Mouse (Mus musculus): ENCODE measurements around the gene Lemd2. TPM values are rescaled to one million over a fixed set of nuclear protein-coding genes. Genes with fewer than 3 reads are reported as not detected.

Lemd2 gene
- polyA plus RNA-seq, 1 experiment, result 86.6 TPM

DNA sequence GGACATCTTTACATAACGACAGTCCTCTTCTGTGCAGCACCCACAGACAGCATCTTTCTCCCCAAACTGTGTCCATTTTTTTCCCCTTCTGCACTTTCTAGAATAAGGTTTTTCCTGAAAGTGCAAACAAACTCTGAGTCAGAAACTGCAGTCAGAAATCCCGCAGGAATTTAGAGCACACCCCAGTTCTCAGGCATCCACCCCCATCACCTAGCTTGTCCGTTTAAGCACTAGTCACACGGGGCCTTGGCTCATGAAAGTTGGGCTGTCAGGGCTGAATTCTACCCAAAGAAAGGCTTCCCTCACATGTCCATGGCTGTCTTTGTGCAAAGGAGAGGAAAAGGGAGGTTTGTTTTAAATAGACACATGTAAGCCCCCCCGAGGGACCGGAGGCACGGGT lies 23.0 kb upstream of the Lemd2 start:
- Histone ChIP-seq H3K27me3 (ENCODE audit: control insufficient read depth, insufficient read depth, low read length) (no peaks in the 10 kb centered on the region), H3K4me1 (ENCODE audit: control insufficient read depth, insufficient read depth, insufficient read length) (no peaks in the 10 kb centered on the region), H3K36me3 (ENCODE audit: control insufficient read depth, insufficient read depth, low read length) (no peaks in the 10 kb centered on the region), H3K4me3 (ENCODE audit: extremely low read depth, insufficient read depth, insufficient read length) (no peak overlapping the region), H3K27ac (ENCODE audit: insufficient read depth, low read length) (no peak overlapping the region)
- TF ChIP-seq CTCF (IDR thresholded peaks at IDR 0.05; ENCODE audit: extremely low read depth, insufficient read depth, insufficient read length, insufficient replicate concordance) (no peak), POLR2A (IDR thresholded peaks at IDR 0.05; ENCODE audit: low read depth, low read length) (no peak)
- DNase-seq (ENCODE audit: low read depth in 1 of 2, low spot score in 2 of 2), result no peak
- WGBS, result 73% methylated on average over 7 of the region's 7 CpGs

DNA sequence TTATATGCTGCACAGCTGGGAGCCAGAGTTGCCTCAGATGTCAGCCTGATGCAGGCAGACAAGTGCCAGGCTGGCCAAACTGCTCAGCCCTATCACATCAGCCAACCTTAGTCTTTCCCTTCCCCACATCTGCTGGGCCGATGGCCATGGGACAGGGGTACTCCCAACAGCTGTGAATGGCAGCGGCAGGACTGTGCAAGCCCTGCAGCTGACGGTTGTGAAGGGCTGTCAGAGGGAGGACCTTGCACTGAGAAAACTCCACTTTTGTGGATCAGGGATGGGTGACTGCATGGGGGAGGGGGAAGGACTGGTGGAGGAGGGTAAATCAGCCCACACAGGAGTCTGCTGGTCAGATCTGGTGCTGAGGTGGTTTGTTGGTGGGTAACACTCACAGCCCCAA lies 22.4 kb upstream of the Lemd2 start:
- TF ChIP-seq POLR2A (IDR thresholded peaks at IDR 0.05; ENCODE audit: low read depth, low read length) (no peak), CTCF (IDR thresholded peaks at IDR 0.05; ENCODE audit: extremely low read depth, insufficient read depth, insufficient read length, insufficient replicate concordance) (no peak)
- no peak for DNase-seq (ENCODE audit: low read depth in 1 of 2, low spot score in 2 of 2)
- Histone ChIP-seq H3K27ac (ENCODE audit: insufficient read depth, low read length) (no peak overlapping the region), H3K4me3 (ENCODE audit: extremely low read depth, insufficient read depth, insufficient read length) (no peak overlapping the region), H3K27me3 (ENCODE audit: control insufficient read depth, insufficient read depth, low read length) (no peaks in the 10 kb centered on the region), H3K36me3 (ENCODE audit: control insufficient read depth, insufficient read depth, low read length) (no peaks in the 10 kb centered on the region), H3K4me1 (ENCODE audit: control insufficient read depth, insufficient read depth, insufficient read length) (no peaks in the 10 kb centered on the region)
- WGBS, result 64% methylated on average over 3 of the region's 3 CpGs

DNA sequence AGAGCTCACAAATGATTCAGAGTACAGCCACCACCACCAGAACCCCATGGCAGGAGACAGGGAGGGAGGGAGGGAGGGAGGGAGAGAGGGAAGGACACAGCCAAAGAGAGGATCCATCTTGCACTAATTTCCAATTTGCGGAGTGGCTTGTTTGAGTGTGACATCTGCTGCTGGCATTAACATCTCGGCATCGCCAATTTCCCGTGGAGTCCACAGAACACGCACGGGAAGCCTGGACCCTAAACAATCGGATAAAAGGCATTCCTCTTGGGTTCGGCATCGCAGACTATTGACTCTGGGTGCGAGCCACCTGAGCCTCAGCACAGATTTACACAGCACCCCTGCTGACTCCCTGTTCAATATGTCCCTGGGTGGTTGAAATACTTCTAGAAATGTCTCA lies 21.5 kb upstream of the Lemd2 start:
- WGBS, result 86% methylated on average over 10 of the region's 10 CpGs
- Histone ChIP-seq H3K27ac (ENCODE audit: insufficient read depth, low read length) (no peak overlapping the region), H3K4me3 (ENCODE audit: extremely low read depth, insufficient read depth, insufficient read length) (no peak overlapping the region), H3K36me3 (ENCODE audit: control insufficient read depth, insufficient read depth, low read length) (no peaks in the 10 kb centered on the region), H3K27me3 (ENCODE audit: control insufficient read depth, insufficient read depth, low read length) (no peaks in the 10 kb centered on the region), H3K4me1 (ENCODE audit: control insufficient read depth, insufficient read depth, insufficient read length) (no peaks in the 10 kb centered on the region)
- DNase-seq (ENCODE audit: low read depth in 1 of 2, low spot score in 2 of 2), result no peak
- TF ChIP-seq POLR2A (IDR thresholded peaks at IDR 0.05; ENCODE audit: low read depth, low read length), result no peak
- TF ChIP-seq CTCF (IDR thresholded peaks at IDR 0.05; ENCODE audit: extremely low read depth, insufficient read depth, insufficient read length, insufficient replicate concordance), result no peak

DNA sequence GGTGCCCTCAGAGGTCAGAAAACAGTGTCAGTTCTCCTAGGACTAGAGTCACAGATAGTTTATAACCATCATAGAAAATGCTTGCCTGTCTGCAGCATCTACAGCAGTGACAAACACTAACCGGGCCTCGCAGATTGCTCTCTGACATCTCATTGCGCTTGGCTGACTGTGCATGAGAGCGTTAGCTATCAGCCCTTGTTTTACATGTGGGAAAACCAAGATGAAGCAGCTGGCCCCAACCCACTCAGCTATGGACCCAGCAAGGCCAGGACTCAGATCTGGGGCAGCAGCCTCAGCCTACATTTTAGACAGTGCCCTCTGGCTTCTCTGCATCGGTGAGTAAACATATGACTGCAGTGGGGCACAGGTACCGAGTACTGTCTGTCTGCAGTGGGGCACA lies 19.6 kb upstream of the Lemd2 start:
- no peaks in the 10 kb centered on the region for H3K4me1 ChIP-seq (ENCODE audit: control insufficient read depth, insufficient read depth, insufficient read length)
- H3K36me3 ChIP-seq (ENCODE audit: control insufficient read depth, insufficient read depth, low read length), result no peaks in the 10 kb centered on the region
- H3K4me3 ChIP-seq (ENCODE audit: extremely low read depth, insufficient read depth, insufficient read length), result no peak overlapping the region
- no peak overlapping the region for H3K27ac ChIP-seq (ENCODE audit: insufficient read depth, low read length)
- 83% methylated on average over 6 of the region's 6 CpGs for WGBS
- TF ChIP-seq POLR2A (IDR thresholded peaks at IDR 0.05; ENCODE audit: low read depth, low read length), result no peak
- no peak for TF ChIP-seq CTCF (IDR thresholded peaks at IDR 0.05; ENCODE audit: extremely low read depth, insufficient read depth, insufficient read length, insufficient replicate concordance)
- DNase-seq (ENCODE audit: low read depth in 1 of 2, low spot score in 2 of 2), result no peak
- H3K27me3 ChIP-seq (ENCODE audit: control insufficient read depth, insufficient read depth, low read length), result no peaks in the 10 kb centered on the region

DNA sequence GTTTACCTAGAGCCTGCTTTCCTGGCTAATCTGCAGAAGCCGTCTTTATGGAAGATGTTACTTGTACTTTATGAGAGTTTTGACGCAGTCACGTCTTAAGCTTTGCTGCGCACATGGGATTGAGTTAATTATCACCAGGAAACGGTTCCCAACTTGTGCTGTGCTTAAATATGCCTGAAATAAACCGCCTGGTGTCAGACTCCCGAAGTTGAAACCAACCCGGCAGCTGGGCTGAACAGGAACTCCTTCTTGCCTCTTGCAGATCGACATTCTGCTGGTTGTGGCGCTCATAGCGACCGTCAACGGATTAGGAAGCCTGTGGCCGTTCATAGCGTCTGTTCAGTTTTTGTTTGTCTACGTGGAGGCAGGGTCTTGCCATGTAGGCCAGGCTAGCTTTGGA lies 17.3 kb upstream of the Lemd2 start:
- no peaks in the 10 kb centered on the region for H3K27me3 ChIP-seq (ENCODE audit: control insufficient read depth, insufficient read depth, low read length)

DNA sequence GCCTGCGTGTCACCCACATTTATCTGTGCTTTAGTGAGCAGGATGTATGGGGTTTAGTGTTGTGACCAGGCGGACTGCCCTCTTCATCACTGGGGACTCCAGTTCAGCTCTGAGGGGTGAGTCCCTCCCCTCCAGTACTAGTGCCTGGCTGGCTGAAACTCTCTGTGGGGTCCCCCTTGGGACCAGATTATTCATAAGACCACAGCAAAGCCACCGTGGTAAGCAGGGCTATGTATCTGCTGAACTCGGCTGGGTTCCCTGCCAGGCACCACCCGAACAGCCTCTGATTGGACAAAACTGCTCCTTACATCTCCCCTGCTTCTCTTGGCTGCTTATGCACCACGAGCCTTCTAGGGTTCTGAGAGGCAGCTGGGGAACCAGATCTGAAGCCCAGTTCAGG lies 14.6 kb upstream of the Lemd2 start:
- TF ChIP-seq POLR2A (IDR thresholded peaks at IDR 0.05; ENCODE audit: low read depth, low read length), result no peak
- no peak for TF ChIP-seq CTCF (IDR thresholded peaks at IDR 0.05; ENCODE audit: extremely low read depth, insufficient read depth, insufficient read length, insufficient replicate concordance)
- 55% methylated on average over 6 of the region's 6 CpGs for WGBS
- Histone ChIP-seq H3K27me3 (ENCODE audit: control insufficient read depth, insufficient read depth, low read length) (no peaks in the 10 kb centered on the region), H3K4me1 (ENCODE audit: control insufficient read depth, insufficient read depth, insufficient read length) (no peaks in the 10 kb centered on the region), H3K36me3 (ENCODE audit: control insufficient read depth, insufficient read depth, low read length) (no peaks in the 10 kb centered on the region), H3K4me3 (ENCODE audit: extremely low read depth, insufficient read depth, insufficient read length) (no peak overlapping the region), H3K27ac (ENCODE audit: insufficient read depth, low read length) (no peak overlapping the region)
- no peak for DNase-seq (ENCODE audit: low read depth in 1 of 2, low spot score in 2 of 2)

More for the DNA sequence above, 17.3 kb upstream of the Lemd2 start:
- Histone ChIP-seq H3K27ac (ENCODE audit: insufficient read depth, low read length) (no peak overlapping the region), H3K4me3 (ENCODE audit: extremely low read depth, insufficient read depth, insufficient read length) (no peak overlapping the region), H3K36me3 (ENCODE audit: control insufficient read depth, insufficient read depth, low read length) (no peaks in the 10 kb centered on the region), H3K4me1 (ENCODE audit: control insufficient read depth, insufficient read depth, insufficient read length) (no peaks in the 10 kb centered on the region)
- 81% methylated on average over 16 of the region's 16 CpGs for WGBS
- TF ChIP-seq POLR2A (IDR thresholded peaks at IDR 0.05; ENCODE audit: low read depth, low read length), result no peak
- no peak for TF ChIP-seq CTCF (IDR thresholded peaks at IDR 0.05; ENCODE audit: extremely low read depth, insufficient read depth, insufficient read length, insufficient replicate concordance)
- no peak for DNase-seq (ENCODE audit: low read depth in 1 of 2, low spot score in 2 of 2)

DNA sequence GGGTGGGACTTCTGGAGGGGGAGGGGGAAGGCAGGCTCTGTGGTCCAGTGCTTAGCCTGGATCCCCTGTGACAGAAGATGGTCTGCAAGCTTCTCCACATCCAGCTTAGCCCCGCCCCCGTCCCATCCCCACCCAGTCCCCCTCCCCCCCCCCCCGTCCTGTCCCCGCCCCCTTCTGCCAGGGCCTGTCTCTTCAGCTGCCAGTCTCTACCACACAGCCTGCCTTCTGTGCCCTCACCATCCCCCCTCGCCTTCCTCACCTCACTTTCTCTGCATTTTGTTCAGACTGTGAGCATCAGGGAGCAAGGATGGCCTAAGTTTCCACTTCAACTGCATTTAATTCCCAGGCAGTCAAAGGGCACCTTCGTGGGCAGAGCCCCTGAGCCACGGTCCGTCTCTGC lies 14.1 kb upstream of the Lemd2 start:
- no peak for TF ChIP-seq POLR2A (IDR thresholded peaks at IDR 0.05; ENCODE audit: low read depth, low read length)
- no peak for TF ChIP-seq CTCF (IDR thresholded peaks at IDR 0.05; ENCODE audit: extremely low read depth, insufficient read depth, insufficient read length, insufficient replicate concordance)

More for the DNA sequence above, 14.1 kb upstream of the Lemd2 start:
- DNase-seq (ENCODE audit: low read depth in 1 of 2, low spot score in 2 of 2), result no peak
- no peaks in the 10 kb centered on the region for H3K4me1 ChIP-seq (ENCODE audit: control insufficient read depth, insufficient read depth, insufficient read length)
- no peak overlapping the region for H3K4me3 ChIP-seq (ENCODE audit: extremely low read depth, insufficient read depth, insufficient read length)
- H3K27me3 ChIP-seq (ENCODE audit: control insufficient read depth, insufficient read depth, low read length), result no peaks in the 10 kb centered on the region
- H3K36me3 ChIP-seq (ENCODE audit: control insufficient read depth, insufficient read depth, low read length), result no peaks in the 10 kb centered on the region
- H3K27ac ChIP-seq (ENCODE audit: insufficient read depth, low read length), result no peak overlapping the region
- 61% methylated on average over 6 of the region's 8 CpGs for WGBS
